Mouse (Mus musculus): Measurements from ENCODE around the gene Usp21.

DNA sequence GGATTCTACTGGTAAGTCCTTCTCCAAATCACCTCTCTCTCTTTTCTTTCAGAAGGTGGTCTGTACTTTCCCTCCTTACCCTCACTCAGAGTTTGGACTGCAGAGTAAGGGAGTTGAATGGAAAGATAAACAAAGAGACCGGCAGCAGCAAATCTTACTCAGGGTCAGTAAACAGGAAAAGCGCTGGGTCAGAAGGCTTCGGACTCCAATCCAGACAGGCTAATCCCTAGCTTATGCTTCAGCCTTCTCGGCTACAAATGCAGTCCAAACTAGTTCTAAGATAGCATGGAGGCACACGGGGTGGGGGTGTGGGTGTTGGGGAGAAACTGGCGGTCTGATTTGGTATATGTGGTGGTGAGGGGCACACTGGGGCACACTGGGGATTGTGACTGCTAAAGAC, 50.4 kb downstream of the Usp21 start:
- no peak for TF ChIP-seq POLR2A (IDR thresholded peaks at IDR 0.05; ENCODE audit: low read depth, low read length)
- no peak for TF ChIP-seq CTCF (IDR thresholded peaks at IDR 0.05; ENCODE audit: extremely low read depth, insufficient read depth, insufficient read length, insufficient replicate concordance)

Data from spleen, adult 2 months (tissue).